Comparison of ENCODE assay signal across 16 mouse cellular contexts in genomic region chr10:83542241-83542640, GRCm38 (mm10). TPM values are rescaled to one million over a fixed set of nuclear protein-coding genes. Genes with fewer than 3 reads are reported as not detected.
DNase-seq lines count a peak whose midpoint lies in the region; ATAC-seq lines count a peak whose summit lies in the region.
"Had no signal": no experiment of that assay in that cellular context is flagged by ENCODE, and none has a peak within 500 bp of the region (broad histone marks: within the 10 kb centered on the region; RNA-seq: fewer than 3 reads in every experiment).

No protein-coding gene starts in this region.

- intact Hi-C loops in left cerebral cortex, postnatal 14 days (cut with DNase I): no loop called here

- no peaks in the 10 kb centered on the region for H3K36me3 ChIP-seq in hindbrain, embryonic 13.5 days
- H3K36me3 ChIP-seq: heart, embryonic 15.5 days; limb, embryonic 13.5 days had no signal

- peak; percentile 35; the same call in 1 of the 2 replicates for ATAC-seq in frontal cortex, adult (ENCODE audit: low TSS enrichment)
- ATAC-seq in hindbrain, embryonic 13.5 days (ENCODE audit: low FRiP score): no peak
- ATAC-seq in inflammation-experienced regulatory T-cells, adult 6 months: no peak
- ATAC-seq: hindbrain, embryonic 16.5 days; Patski had no signal

- no peak overlapping the region for H3K27ac ChIP-seq in hindbrain, embryonic 13.5 days
- H3K27ac ChIP-seq: heart, embryonic 15.5 days; limb, embryonic 13.5 days had no signal

- H3K27me3 ChIP-seq in hindbrain, embryonic 13.5 days: 0 out of 2 replicates have a peak, but pooled peaks cover 4% of the 10 kb centered on the region
- H3K27me3 ChIP-seq: heart, embryonic 15.5 days; Patski had no signal

- peaks cover 19% of the 10 kb centered on the region for H3K4me1 ChIP-seq in hindbrain, embryonic 13.5 days (replicated peaks)

- DNase-seq in frontal cortex, postnatal 25 days (ENCODE audit: low spot score in 2 of 2): no peak
- peak; percentile 53 for DNase-seq in MN1 (ENCODE audit: low spot score)
- DNase-seq in cerebellum, adult 9-11 months: peak; percentile 53
- DNase-seq in left cerebral cortex, postnatal 14 days (ENCODE audit: low spot score in 2 of 2): peak; percentile 31 to 39
- DNase-seq in gastrocnemius, postnatal 4 days (ENCODE audit: low spot score in 2 of 2): no peak
- DNase-seq: adrenal gland, postnatal 25 days; gastrocnemius, postnatal 36 days; lung, embryonic 14.5 days had no signal

- H3K4me3 ChIP-seq in hindbrain, embryonic 13.5 days: no peak overlapping the region
- H3K4me3 ChIP-seq: heart, embryonic 15.5 days; limb, embryonic 13.5 days; megakaryocyte, embryonic 14.5 days had no signal

- WGBS in hindbrain, embryonic 13.5 days: 83% methylated on average over 7 of the region's 7 CpGs

- H3K9ac ChIP-seq in hindbrain, embryonic 13.5 days: no peak overlapping the region
- H3K9ac ChIP-seq: heart, embryonic 15.5 days; limb, embryonic 13.5 days; lung, embryonic 14.5 days had no signal

- H3K4me2 ChIP-seq in hindbrain, embryonic 13.5 days: no peak overlapping the region
- H3K4me2 ChIP-seq: heart, embryonic 15.5 days; limb, embryonic 13.5 days; lung, embryonic 14.5 days had no signal

- no peaks in the 10 kb centered on the region for H3K9me3 ChIP-seq in hindbrain, embryonic 13.5 days
- H3K9me3 ChIP-seq: heart, embryonic 15.5 days; limb, embryonic 13.5 days had no signal

RNA-seq across cellular contexts. Expression of gene Washc4, which starts 1.3 kb away (rescaled TPM):
- total RNA-seq in left cerebral cortex, postnatal 14 days (2021): 10 to 100 TPM; 20.2 to 20.6 TPM
- polyA plus RNA-seq in hindbrain, embryonic 13.5 days (2015; fragmentation: Nextera tagmentation; extraction: Ambion mirVana): 36.8 and 38.9 TPM in 2 replicates
- 10 to 100 TPM; 22.6 to 24.3 TPM for total RNA-seq in gastrocnemius, postnatal 4 days (2021)
- 10 to 100 TPM; 25.8 to 28.8 (median 26.2) TPM for polyA plus RNA-seq in inflammation-experienced regulatory T-cells, adult 6 months (2017; shearing (Covaris generic))

RNA-seq across cellular contexts. Expression of gene Aldh1l2, which starts 8.3 kb away (rescaled TPM):
- 1 to 10 TPM; 2.4 to 2.9 TPM for total RNA-seq in left cerebral cortex, postnatal 14 days (2021)
- polyA plus RNA-seq in hindbrain, embryonic 13.5 days (2015; fragmentation: Nextera tagmentation; extraction: Ambion mirVana): 15.7 and 17.1 TPM in 2 replicates
- 10 to 100 TPM; 12.4 to 13.8 TPM for total RNA-seq in gastrocnemius, postnatal 4 days (2021)
- polyA plus RNA-seq in inflammation-experienced regulatory T-cells, adult 6 months (2017; shearing (Covaris generic)): not detected

Comparison
In these comparisons a context has a peak if more than half of its experiments do, and no peak if none do; other contexts are left out.
1. DNase-seq: peak in MN1 (single experiment), cerebellum, adult 9-11 months (single experiment) and left cerebral cortex, postnatal 14 days (2 of 2); none in frontal cortex, postnatal 25 days (0 of 2) and gastrocnemius, postnatal 4 days (0 of 2).